Mouse (Mus musculus) MEL (cell line): Measurements from ENCODE around the gene Gm8909. TPM values are rescaled to one million over a fixed set of nuclear protein-coding genes. Genes with fewer than 3 reads are reported as not detected.

ENCODE experiments used
- DNase-seq: peaks from one replicate; pipeline ENCODE4 v3.0.0; 2011; ENCODE audit warnings: low read depth, low spot score
- H3K27ac ChIP-seq: 2 replicates; pipeline ENCODE4 v1.5.1; 2012; ENCODE audit warnings: low read depth, mild to moderate bottlenecking, control low read depth, low read length, moderate library complexity; ENCODE audit not compliant: control insufficient read depth
- H3K27me3 ChIP-seq, 2 experiments: fragments of 150-350 bp in 1 of 2; sonication (generic) in 1 of 2; 2 replicates each; pipeline ENCODE4 v1.6.1; 2012; ENCODE audit warnings: low read length in 2 of 2, mild to moderate bottlenecking in 2 of 2, improper control_type of control experiment in 1 of 2, moderate library complexity in 1 of 2; ENCODE audit not compliant: insufficient read depth in 2 of 2, control insufficient read depth in 1 of 2
- H3K36me3 ChIP-seq, 2 experiments: 2 replicates each; pipeline ENCODE4 v1.6.1; 2012 to 2014; ENCODE audit warnings: low read length in 2 of 2, improper control_type of control experiment in 1 of 2, inconsistent platforms in 1 of 2, mild to moderate bottlenecking in 1 of 2; ENCODE audit not compliant: insufficient read depth in 2 of 2, control insufficient read depth in 1 of 2
- H3K4me1 ChIP-seq, 2 experiments: fragments of 150-350 bp in 1 of 2; sonication (generic) in 1 of 2; 2 replicates each; pipeline ENCODE4 v1.6.1; 2012; ENCODE audit warnings: low read length in 2 of 2, improper control_type of control experiment in 1 of 2, mild to moderate bottlenecking in 1 of 2; ENCODE audit not compliant: insufficient read depth in 2 of 2, control insufficient read depth in 1 of 2
- H3K4me3 ChIP-seq, 2 experiments: fragments of 150-350 bp in 1 of 2; sonication (generic) in 1 of 2; 2 replicates each; pipeline ENCODE4 v1.5.1; 2012; ENCODE audit warnings: low read depth in 2 of 2, low read length in 2 of 2, mild to moderate bottlenecking in 2 of 2, moderate library complexity in 2 of 2, control low read depth in 1 of 2, improper control_type of control experiment in 1 of 2; ENCODE audit not compliant: control insufficient read depth in 1 of 2, insufficient read depth in 1 of 2
- H3K79me2 ChIP-seq: 2 replicates; pipeline ENCODE4 v1.6.1; 2012; ENCODE audit warnings: mild to moderate bottlenecking, low read length, moderate library complexity; ENCODE audit not compliant: control insufficient read depth, poor library complexity, insufficient read depth
- H3K9ac ChIP-seq: 2 replicates; pipeline ENCODE4 v1.6.1; 2012; ENCODE audit warnings: low read depth, mild to moderate bottlenecking, control low read depth, low read length, moderate library complexity; ENCODE audit not compliant: control insufficient read depth, poor library complexity, severe bottlenecking
- H3K9me3 ChIP-seq: fragments of 150-350 bp; sonication (generic); replicated peaks from 2 replicates; pipeline ENCODE4 v1.6.1; 2012; ENCODE audit warnings: mild to moderate bottlenecking, low read length, improper control_type of control experiment, moderate library complexity; ENCODE audit not compliant: insufficient read depth
- BHLHE40 ChIP-seq: IDR thresholded peaks from 2 replicates; pipeline ENCODE4 v1.6.1; 2012; ENCODE audit warnings: low read depth, mild to moderate bottlenecking, inconsistent platforms, low read length, improper control_type of control experiment, borderline replicate concordance
- E2F4 ChIP-seq: IDR thresholded peaks from 2 replicates; pipeline ENCODE4 v1.6.1; 2011; ENCODE audit warnings: low read depth, low read length, improper control_type of control experiment, borderline replicate concordance
- EP300 ChIP-seq, 2 experiments: IDR thresholded peaks; 2 replicates each; pipeline ENCODE4 v1.6.1; 2011; ENCODE audit warnings: improper control_type of control experiment in 2 of 2, low read length in 2 of 2, low read depth in 1 of 2, mild to moderate bottlenecking in 1 of 2
- GATA1 ChIP-seq: IDR thresholded peaks from 2 replicates; pipeline ENCODE4 v1.6.1; 2011; ENCODE audit warnings: low read depth, low read length, improper control_type of control experiment
- MAFK ChIP-seq: IDR thresholded peaks from 2 replicates; pipeline ENCODE4 v1.6.1; 2011; ENCODE audit warnings: low read depth, mild to moderate bottlenecking, low read length, improper control_type of control experiment, borderline replicate concordance
- MAX ChIP-seq: IDR thresholded peaks from 2 replicates; pipeline ENCODE4 v1.6.1; 2011; ENCODE audit warnings: low read length, improper control_type of control experiment
- MAZ ChIP-seq: IDR thresholded peaks from 2 replicates; pipeline ENCODE4 v1.6.1; 2012; ENCODE audit warnings: low read depth, mild to moderate bottlenecking, inconsistent platforms, low read length, improper control_type of control experiment
- NELFE ChIP-seq: IDR thresholded peaks from 2 replicates; pipeline ENCODE4 v1.6.1; 2011; ENCODE audit warnings: low read depth, low read length, improper control_type of control experiment
- POLR2A ChIP-seq, 2 experiments: IDR thresholded peaks; 2 replicates each; pipeline ENCODE4 v1.6.1; 2011 to 2012; ENCODE audit warnings: low read length in 2 of 2, mild to moderate bottlenecking in 2 of 2, control low read depth in 1 of 2, improper control_type of control experiment in 1 of 2, low read depth in 1 of 2, moderate library complexity in 1 of 2; ENCODE audit not compliant: control insufficient read depth in 1 of 2, insufficient read depth in 1 of 2, poor library complexity in 1 of 2
- POLR2AphosphoS2 ChIP-seq: IDR thresholded peaks from 2 replicates; pipeline ENCODE4 v1.6.1; 2011; ENCODE audit warnings: low read length, improper control_type of control experiment
- RAD21 ChIP-seq: IDR thresholded peaks from 2 replicates; pipeline ENCODE4 v1.6.1; 2011; ENCODE audit warnings: mild to moderate bottlenecking, low read depth, low read length, improper control_type of control experiment
- RCOR1 ChIP-seq: IDR thresholded peaks from 2 replicates; pipeline ENCODE4 v1.6.1; 2012; ENCODE audit warnings: low read depth, mild to moderate bottlenecking, inconsistent platforms, low read length, improper control_type of control experiment
- TCF12 ChIP-seq: IDR thresholded peaks from 2 replicates; pipeline ENCODE4 v1.6.1; 2014; ENCODE audit warnings: low read depth, mild to moderate bottlenecking, inconsistent platforms, low read length, improper control_type of control experiment, moderate library complexity
- USF2 ChIP-seq, 2 experiments: IDR thresholded peaks; 2 replicates each; pipeline ENCODE4 v1.6.1; 2011 to 2012; ENCODE audit warnings: improper control_type of control experiment in 2 of 2, low read length in 2 of 2, borderline replicate concordance in 1 of 2, inconsistent platforms in 1 of 2, low read depth in 1 of 2, mild to moderate bottlenecking in 1 of 2; ENCODE audit not compliant: insufficient read depth in 1 of 2
- ZC3H11A ChIP-seq: IDR thresholded peaks from 2 replicates; pipeline ENCODE4 v1.6.1; 2012; ENCODE audit warnings: low read depth, mild to moderate bottlenecking, inconsistent platforms, low read length, improper control_type of control experiment
- ZKSCAN1 ChIP-seq: IDR thresholded peaks from 2 replicates; pipeline ENCODE4 v1.6.1; 2012; ENCODE audit warnings: low read depth, mild to moderate bottlenecking, inconsistent platforms, low read length, improper control_type of control experiment, moderate library complexity
- ZMIZ1 ChIP-seq: IDR thresholded peaks from 2 replicates; pipeline ENCODE4 v1.6.1; 2012; ENCODE audit warnings: low read depth, mild to moderate bottlenecking, inconsistent platforms, low read length, improper control_type of control experiment, moderate library complexity
- ZNF384 ChIP-seq: IDR thresholded peaks from 2 replicates; pipeline ENCODE4 v1.6.1; 2012; ENCODE audit warnings: low read depth, mild to moderate bottlenecking, inconsistent platforms, low read length, improper control_type of control experiment
- polyA plus RNA-seq, 2 experiments: library from polyadenylated mRNA; stranded (reverse) in 1 of 2; unstranded in 1 of 2; fragments of >175 nt in 1 of 2; fragments of >200 nt in 1 of 2; gene quantifications; 2 replicates each; pipeline versions ENCODE4 v1.2.1 to v1.2.4; 2012; ENCODE audit warnings: low replicate concordance in 2 of 2, low read depth in 1 of 2; ENCODE audit not compliant: insufficient read length in 2 of 2, insufficient read depth in 1 of 2, missing spikeins in 1 of 2
- total RNA-seq: library from RNA; depleted of rRNA; stranded (reverse); fragments of 300-350 nt; gene quantifications from 2 replicates; pipeline ENCODE4 v1.2.3, GENCODE M21; 2012

Gm8909 gene
- total and polyA plus RNA-seq, 3 experiments, result 3.0 TPM; not detected in 2

DNA sequence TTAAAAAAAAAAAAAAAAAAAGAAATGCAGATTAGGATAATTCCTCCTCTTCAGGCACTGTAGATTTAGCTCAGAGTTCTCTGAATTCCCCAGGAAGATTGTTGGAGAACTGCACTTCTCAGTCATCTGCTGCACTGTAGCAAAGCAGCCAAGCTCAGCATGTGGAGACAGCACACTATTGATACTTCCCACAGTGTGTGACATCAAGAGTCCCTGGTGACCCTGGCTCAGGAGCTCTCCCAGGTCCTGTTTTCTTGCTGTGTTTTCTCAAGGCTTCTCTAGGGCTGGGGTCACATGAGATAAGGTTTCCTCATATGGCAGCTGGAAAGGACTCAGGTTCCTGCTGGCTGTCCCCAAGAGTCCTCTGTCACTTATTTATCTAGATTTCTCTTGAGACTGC lies 38.5 kb upstream of the Gm8909 start:
- Histone ChIP-seq H3K4me3 (no peak overlapping the region), H3K27ac (no peak overlapping the region), H3K9me3 (no peaks in the 10 kb centered on the region), H3K4me1 (no peaks in the 10 kb centered on the region), H3K9ac (no peak overlapping the region), H3K36me3 (no peaks in the 10 kb centered on the region), H3K79me2 (no peaks in the 10 kb centered on the region), H3K27me3 (peaks cover 6 to 15% of the 10 kb centered on the region in 2 experiments)
- DNase-seq, result no peak
- TF ChIP-seq USF2 (IDR thresholded peaks at IDR 0.05; ENCODE audit: borderline replicate concordance in 1 of 2, insufficient read depth in 1 of 2, low read depth in 1 of 2, low read length in 2 of 2) (no peak), POLR2A (IDR thresholded peaks at IDR 0.05; ENCODE audit: control insufficient read depth in 1 of 2, insufficient read depth in 1 of 2, low read depth in 1 of 2, low read length in 2 of 2, poor library complexity in 1 of 2) (no peak), NELFE (no peak), ZC3H11A (no peak), EP300 (IDR thresholded peaks at IDR 0.05; ENCODE audit: low read depth in 1 of 2, low read length in 2 of 2) (no peak), GATA1 (no peak), MAX (no peak), ZMIZ1 (no peak), RAD21 (no peak), TCF12 (no peak), POLR2AphosphoS2 (no peak), MAZ (no peak), BHLHE40 (no peak)

DNA sequence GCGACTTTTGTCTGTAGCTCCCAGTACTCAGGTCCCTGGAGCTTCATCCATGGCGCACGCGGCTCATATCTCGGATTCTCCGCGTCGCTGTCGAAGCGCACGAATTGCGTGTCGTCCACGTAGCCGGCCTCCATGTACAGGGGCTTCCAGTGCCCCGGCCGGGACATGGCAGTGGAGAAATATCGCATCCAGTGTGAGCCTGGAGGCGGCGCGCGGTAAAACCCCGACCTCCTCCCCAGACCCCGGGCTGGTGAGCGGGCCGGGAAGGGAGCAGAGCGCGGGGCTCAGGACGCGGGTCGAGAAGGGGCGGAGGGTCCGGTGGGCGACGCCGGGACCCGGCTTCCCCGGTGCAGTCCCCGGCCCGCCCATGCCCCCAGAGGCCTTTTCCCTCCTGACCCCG lies 37.5 kb upstream of the Gm8909 start:
- H3K36me3 ChIP-seq, result no peaks in the 10 kb centered on the region
- H3K27ac ChIP-seq, result no peak overlapping the region
- H3K27me3 ChIP-seq, result peaks cover 7 to 14% of the 10 kb centered on the region in 2 experiments
- no peaks in the 10 kb centered on the region for H3K79me2 ChIP-seq
- H3K4me3 ChIP-seq, result no peak overlapping the region
- TF ChIP-seq MAFK, result no peak
- TF ChIP-seq ZNF384, result no peak
- TF ChIP-seq E2F4, result no peak
- no peak for TF ChIP-seq RAD21
- no peak for TF ChIP-seq USF2 (IDR thresholded peaks at IDR 0.05; ENCODE audit: borderline replicate concordance in 1 of 2, insufficient read depth in 1 of 2, low read depth in 1 of 2, low read length in 2 of 2)
- TF ChIP-seq ZMIZ1, result no peak
- no peak for TF ChIP-seq RCOR1
- TF ChIP-seq POLR2A (IDR thresholded peaks at IDR 0.05; ENCODE audit: control insufficient read depth in 1 of 2, insufficient read depth in 1 of 2, low read depth in 1 of 2, low read length in 2 of 2, poor library complexity in 1 of 2), result no peak
- no peak for TF ChIP-seq ZKSCAN1
- H3K9ac ChIP-seq, result no peak overlapping the region
- no peaks in the 10 kb centered on the region for H3K9me3 ChIP-seq
- no peaks in the 10 kb centered on the region for H3K4me1 ChIP-seq
- no peak for DNase-seq
